Mouse (Mus musculus): ENCODE results near the gene Rnft1. TPM values are rescaled to one million over a fixed set of nuclear protein-coding genes. Genes with fewer than 3 reads are reported as not detected.

Rnft1 gene
- polyA plus RNA-seq (2014; fragmentation: Illumina TruSeq; extraction: RNeasy Lipid Tissue Mini Kit (QIAGEN cat#74804); ENCODE audit: low replicate concordance), result 92.9 TPM

GRCm38 (mm10) chr11:86484101-86484868 is at the start of gene Rnft1:
Gene Rnft1 (plus strand): TSS chr11:86484657.

GRCm38 (mm10) chr11:86544639-86545299 is 60.3 kb downstream of the Rnft1 start, which contains the start of the genes Rps6kb1 and Tubd1:
Gene Rps6kb1 (minus strand): TSS chr11:86544805.
Gene Tubd1 (plus strand): TSS chr11:86544991.

Other genes starting within 250 kb of the Rnft1 start
- 18.1 TPM for gene Ints2, start 227.1 kb upstream of the Rnft1 start, polyA plus RNA-seq (2014; fragmentation: Illumina TruSeq; extraction: RNeasy Lipid Tissue Mini Kit (QIAGEN cat#74804); ENCODE audit: low replicate concordance)
- gene Med13, start 127.1 kb upstream of the Rnft1 start, polyA plus RNA-seq (2014; fragmentation: Illumina TruSeq; extraction: RNeasy Lipid Tissue Mini Kit (QIAGEN cat#74804); ENCODE audit: low replicate concordance), result 120 TPM
- 53.0 TPM for gene Rps6kb1, start 60.1 kb downstream of the Rnft1 start, polyA plus RNA-seq (2014; fragmentation: Illumina TruSeq; extraction: RNeasy Lipid Tissue Mini Kit (QIAGEN cat#74804); ENCODE audit: low replicate concordance)
- 5.4 TPM for gene Tubd1, start 60.3 kb downstream of the Rnft1 start, polyA plus RNA-seq (2014; fragmentation: Illumina TruSeq; extraction: RNeasy Lipid Tissue Mini Kit (QIAGEN cat#74804); ENCODE audit: low replicate concordance)
- gene Vmp1, start 199.2 kb downstream of the Rnft1 start, polyA plus RNA-seq (2014; fragmentation: Illumina TruSeq; extraction: RNeasy Lipid Tissue Mini Kit (QIAGEN cat#74804); ENCODE audit: low replicate concordance), result 856 TPM
- 13.6 TPM for gene Ptrh2, start 199.3 kb downstream of the Rnft1 start, polyA plus RNA-seq (2014; fragmentation: Illumina TruSeq; extraction: RNeasy Lipid Tissue Mini Kit (QIAGEN cat#74804); ENCODE audit: low replicate concordance)

All from small intestine, adult 10 weeks (tissue).